Mouse (Mus musculus) hindbrain, embryonic 12.5 days (tissue): ENCODE results near the gene Rnf145. TPM values are rescaled to one million over a fixed set of nuclear protein-coding genes. Genes with fewer than 3 reads are reported as not detected.
"Not testable (repeated sequence)": the region's sequence is repeated elsewhere in the genome, so short reads cannot be mapped to it uniquely, and the experiment has no call there.

Experiments
- ATAC-seq: fragments of 200-750 bp; cut with Nextera tagmentation; 2 replicates; pipeline ENCODE4 v1.8.0; 2017; ENCODE audit warnings: moderate TSS enrichment; ENCODE audit not compliant: low FRiP score
- H3K27ac ChIP-seq: fragments of 300-500 bp; sonication (generic); 2 replicates; pipeline ENCODE4 v1.5.1; 2016; ENCODE audit warnings: mild to moderate bottlenecking
- H3K27me3 ChIP-seq: fragments of 300-500 bp; sonication (generic); 2 replicates; pipeline ENCODE4 v1.6.1; 2016; ENCODE audit warnings: mild to moderate bottlenecking
- H3K36me3 ChIP-seq: fragments of 300-500 bp; sonication (generic); 2 replicates; pipeline ENCODE4 v1.6.1; 2016; ENCODE audit warnings: mild to moderate bottlenecking
- H3K4me1 ChIP-seq: fragments of 300-500 bp; sonication (generic); 2 replicates; pipeline ENCODE4 v1.6.1; 2016
- H3K4me2 ChIP-seq: fragments of 300-500 bp; sonication (generic); replicated peaks from 2 replicates; pipeline ENCODE4 v1.6.1; 2016; ENCODE audit warnings: mild to moderate bottlenecking
- H3K4me3 ChIP-seq: fragments of 300-500 bp; sonication (generic); 2 replicates; pipeline ENCODE4 v1.5.1; 2016; ENCODE audit warnings: mild to moderate bottlenecking
- H3K9ac ChIP-seq: fragments of 300-500 bp; sonication (generic); 2 replicates; pipeline ENCODE4 v1.6.1; 2016; ENCODE audit warnings: mild to moderate bottlenecking, moderate library complexity
- H3K9me3 ChIP-seq: fragments of 300-500 bp; sonication (generic); replicated peaks from 2 replicates; pipeline ENCODE4 v1.6.1; 2016; ENCODE audit warnings: mild to moderate bottlenecking
- WGBS: fragments of 180-500 bp; shearing (Covaris S2); methylation state at CpG from one replicate; pipeline ENCODE4 v1.1.7; 2016; 5-methylcytosine and 5-hydroxymethylcytosine counted together
- polyA plus RNA-seq: library from polyadenylated mRNA; unstranded; fragments of >200 nt; fragmentation: Nextera tagmentation; extraction: Ambion mirVana; gene quantifications from 2 replicates; pipeline ENCODE4 v1.2.1, GENCODE M21; 2016

Rnf145 gene
- polyA plus RNA-seq, 1 experiment from 2014 or later, result 131 TPM

GRCm38 (mm10) chr11:44560396-44560795, 41.6 kb downstream of the Rnf145 start:
- no peak for ATAC-seq
- no peak overlapping the region for H3K27ac ChIP-seq
- H3K4me2 ChIP-seq, result no peak overlapping the region
- H3K9ac ChIP-seq, result no peak overlapping the region
- H3K9me3 ChIP-seq, result no peaks in the 10 kb centered on the region
- WGBS, result 95% methylated on average over 8 of the region's 8 CpGs
- peaks cover 87% of the 10 kb centered on the region for H3K36me3 ChIP-seq
- no peaks in the 10 kb centered on the region for H3K4me1 ChIP-seq
- no peaks in the 10 kb centered on the region for H3K27me3 ChIP-seq
- no peak overlapping the region for H3K4me3 ChIP-seq

- H3K4me2 ChIP-seq, result no peak overlapping the region
- no peak for ATAC-seq
- no peaks in the 10 kb centered on the region for H3K27me3 ChIP-seq
- H3K36me3 ChIP-seq, result peaks cover 92% of the 10 kb centered on the region
- 80% methylated on average over 21 of the region's 21 CpGs for WGBS
- no peaks in the 10 kb centered on the region for H3K4me1 ChIP-seq
- H3K27ac ChIP-seq, result no peak overlapping the region
- no peak overlapping the region for H3K9ac ChIP-seq
- no peaks in the 10 kb centered on the region for H3K9me3 ChIP-seq
- H3K4me3 ChIP-seq, result no peak overlapping the region
Observed at GRCm38 (mm10) chr11:44561476-44562015, 42.8 kb downstream of the Rnf145 start.

- H3K4me2 ChIP-seq, result no peak overlapping the region
- no peak overlapping the region for H3K4me3 ChIP-seq
- no peak overlapping the region for H3K9ac ChIP-seq
- H3K27me3 ChIP-seq, result no peaks in the 10 kb centered on the region
- H3K27ac ChIP-seq, result no peak overlapping the region
- H3K9me3 ChIP-seq, result no peaks in the 10 kb centered on the region
- H3K4me1 ChIP-seq, result no peaks in the 10 kb centered on the region
- WGBS, result 78% methylated on average over 11 of the region's 12 CpGs
- ATAC-seq, result no peak
- peaks cover 89% of the 10 kb centered on the region for H3K36me3 ChIP-seq
Observed at GRCm38 (mm10) chr11:44562389-44563135, 43.8 kb downstream of the Rnf145 start.

GRCm38 (mm10) chr11:44564245-44564864, 45.6 kb downstream of the Rnf145 start:
- 94% methylated on average over 12 of the region's 12 CpGs for WGBS
- Histone ChIP-seq H3K4me3 (no peak overlapping the region), H3K27me3 (no peaks in the 10 kb centered on the region), H3K4me2 (no peak overlapping the region), H3K4me1 (no peaks in the 10 kb centered on the region), H3K9ac (no peak overlapping the region), H3K9me3 (peaks cover 1% of the 10 kb centered on the region; the same call in 1 of the 2 replicates), H3K27ac (no peak overlapping the region), H3K36me3 (peaks cover 74% of the 10 kb centered on the region)
- no peak for ATAC-seq

GRCm38 (mm10) chr11:44564940-44565339, 46.2 kb downstream of the Rnf145 start:
- no peaks in the 10 kb centered on the region for H3K27me3 ChIP-seq
- ATAC-seq, result no peak
- no peak overlapping the region for H3K9ac ChIP-seq
- H3K36me3 ChIP-seq, result peaks cover 72% of the 10 kb centered on the region
- no peak overlapping the region for H3K27ac ChIP-seq
- no peak overlapping the region for H3K4me3 ChIP-seq
- peaks cover 5% of the 10 kb centered on the region; the same call in 1 of the 2 replicates for H3K9me3 ChIP-seq
- H3K4me2 ChIP-seq, result no peak overlapping the region
- H3K4me1 ChIP-seq, result no peaks in the 10 kb centered on the region

GRCm38 (mm10) chr11:44570336-44570735, 51.6 kb downstream of the Rnf145 start:
- 94% methylated on average over 4 of the region's 4 CpGs for WGBS
- not testable (repeated sequence) for ATAC-seq, H3K4me2 ChIP-seq, H3K27ac ChIP-seq, H3K9ac ChIP-seq, H3K4me1 ChIP-seq, H3K27me3 ChIP-seq, H3K9me3 ChIP-seq, H3K4me3 ChIP-seq
- H3K36me3 ChIP-seq, result peaks cover 23% of the 10 kb centered on the region

GRCm38 (mm10) chr11:44572781-44573180, 54.0 kb downstream of the Rnf145 start:
- H3K9me3 ChIP-seq, result peaks cover 5% of the 10 kb centered on the region; the same call in 1 of the 2 replicates
- no peak overlapping the region for H3K4me2 ChIP-seq
- H3K9ac ChIP-seq, result no peak overlapping the region
- H3K36me3 ChIP-seq, result peaks cover 6% of the 10 kb centered on the region
- no peak overlapping the region for H3K27ac ChIP-seq
- 93% methylated on average over 5 of the region's 5 CpGs for WGBS
- H3K4me1 ChIP-seq, result no peaks in the 10 kb centered on the region
- no peak for ATAC-seq
- H3K27me3 ChIP-seq, result no peaks in the 10 kb centered on the region
- no peak overlapping the region for H3K4me3 ChIP-seq

- H3K4me3 ChIP-seq, result no peak overlapping the region
- 79% methylated on average over 3 of the region's 3 CpGs for WGBS
- H3K4me1 ChIP-seq, result no peaks in the 10 kb centered on the region
- H3K9me3 ChIP-seq, result peaks cover 5% of the 10 kb centered on the region; the same call in 1 of the 2 replicates
- no peak overlapping the region for H3K9ac ChIP-seq
- no peak for ATAC-seq
- no peaks in the 10 kb centered on the region for H3K27me3 ChIP-seq
- H3K4me2 ChIP-seq, result no peak overlapping the region
- no peak overlapping the region for H3K27ac ChIP-seq
- H3K36me3 ChIP-seq, result peaks cover 6% of the 10 kb centered on the region
Observed at GRCm38 (mm10) chr11:44573396-44573795, 54.6 kb downstream of the Rnf145 start.

- H3K27me3 ChIP-seq, result no peaks in the 10 kb centered on the region
- ATAC-seq, result no peak
- no peak overlapping the region for H3K4me3 ChIP-seq
- 93% methylated on average over 8 of the region's 8 CpGs for WGBS
- no peak overlapping the region for H3K4me2 ChIP-seq
- peaks cover 3% of the 10 kb centered on the region for H3K36me3 ChIP-seq
- H3K4me1 ChIP-seq, result no peaks in the 10 kb centered on the region
- H3K9me3 ChIP-seq, result peaks cover 3% of the 10 kb centered on the region; the same call in 1 of the 2 replicates
- H3K27ac ChIP-seq, result no peak overlapping the region
- no peak overlapping the region for H3K9ac ChIP-seq
Observed at GRCm38 (mm10) chr11:44574391-44574790, 55.6 kb downstream of the Rnf145 start.

GRCm38 (mm10) chr11:44574820-44575219, 56.1 kb downstream of the Rnf145 start:
- Histone ChIP-seq H3K27me3 (no peaks in the 10 kb centered on the region), H3K9ac (no peak overlapping the region), H3K4me2 (no peak overlapping the region), H3K9me3 (no peaks in the 10 kb centered on the region), H3K27ac (no peak overlapping the region), H3K36me3 (no peaks in the 10 kb centered on the region), H3K4me1 (no peaks in the 10 kb centered on the region), H3K4me3 (no peak overlapping the region)
- 90% methylated on average over 5 of the region's 5 CpGs for WGBS
- no peak for ATAC-seq

GRCm38 (mm10) chr11:44577911-44578310, 59.1 kb downstream of the Rnf145 start:
- Histone ChIP-seq H3K9me3 (no peaks in the 10 kb centered on the region), H3K36me3 (no peaks in the 10 kb centered on the region), H3K4me3 (no peak overlapping the region), H3K4me1 (no peaks in the 10 kb centered on the region), H3K27me3 (no peaks in the 10 kb centered on the region), H3K4me2 (no peak overlapping the region), H3K9ac (no peak overlapping the region), H3K27ac (no peak overlapping the region)
- 85% methylated on average over 9 of the region's 9 CpGs for WGBS
- no peak for ATAC-seq

- Histone ChIP-seq H3K9ac (no peak overlapping the region), H3K4me1 (no peaks in the 10 kb centered on the region), H3K36me3 (no peaks in the 10 kb centered on the region), H3K27ac (no peak overlapping the region), H3K9me3 (no peaks in the 10 kb centered on the region), H3K27me3 (no peaks in the 10 kb centered on the region), H3K4me2 (no peak overlapping the region), H3K4me3 (no peak overlapping the region)
- ATAC-seq, result no peak
- 36% methylated on average over 11 of the region's 11 CpGs for WGBS
Observed at GRCm38 (mm10) chr11:44581277-44581683, 62.5 kb downstream of the Rnf145 start.
